Mouse (Mus musculus): ENCODE data around the gene Pgd. TPM values are rescaled to one million over a fixed set of nuclear protein-coding genes. Genes with fewer than 3 reads are reported as not detected.
"Not testable (repeated sequence)": the region's sequence is repeated elsewhere in the genome, so short reads cannot be mapped to it uniquely, and the experiment has no call there.

The Pgd gene
- polyA plus RNA-seq, 1 experiment from 2014 or later = 113 TPM

- Histone ChIP-seq H3K27ac (ENCODE audit: low read depth, low read length) (no peak overlapping the region), H3K9me3 (ENCODE audit: control insufficient read depth) (no peaks in the 10 kb centered on the region), H3K4me3 (ENCODE audit: low read depth, low read length) (no peak overlapping the region), H3K36me3 (ENCODE audit: control insufficient read depth, insufficient read depth) (no peaks in the 10 kb centered on the region), H3K9ac (ENCODE audit: low read depth, low read length) (no peak overlapping the region), H3K4me1 (replicated peaks; ENCODE audit: control insufficient read depth, insufficient read depth, low read length) (peaks cover 3% of the 10 kb centered on the region; the same call in 1 of the 2 replicates), H3K4me2 (replicated peaks; ENCODE audit: low read depth) (no peak overlapping the region), H3K27me3 (replicated peaks; ENCODE audit: control insufficient read depth, insufficient read depth, low read length) (no peaks in the 10 kb centered on the region)
- no peak for TF ChIP-seq CTCF (IDR thresholded peaks at IDR 0.05; ENCODE audit: low read depth)
- ATAC-seq = no peak
- 82% methylated on average over 5 of the region's 5 CpGs for WGBS
These were observed 5.5 kb upstream of the Pgd start for GRCm38 (mm10) chr4:149172083-149172482.

GRCm38 (mm10) chr4:149171581-149171981, 5.0 kb upstream of the Pgd start:
- Histone ChIP-seq H3K36me3 (ENCODE audit: control insufficient read depth, insufficient read depth) (no peaks in the 10 kb centered on the region), H3K4me3 (ENCODE audit: low read depth, low read length) (no peak overlapping the region), H3K4me2 (replicated peaks; ENCODE audit: low read depth) (no peak overlapping the region), H3K4me1 (replicated peaks; ENCODE audit: control insufficient read depth, insufficient read depth, low read length) (peaks cover 3% of the 10 kb centered on the region; the same call in 1 of the 2 replicates), H3K27me3 (replicated peaks; ENCODE audit: control insufficient read depth, insufficient read depth, low read length) (no peaks in the 10 kb centered on the region), H3K9ac (ENCODE audit: low read depth, low read length) (no peak overlapping the region), H3K27ac (ENCODE audit: low read depth, low read length) (peak overlapping the region; percentile 70), H3K9me3 (ENCODE audit: control insufficient read depth) (no peaks in the 10 kb centered on the region)
- TF ChIP-seq CTCF (IDR thresholded peaks at IDR 0.05; ENCODE audit: low read depth) = no peak
- 28% methylated on average over 5 of the region's 5 CpGs for WGBS
- ATAC-seq = no peak

- TF ChIP-seq CTCF (IDR thresholded peaks at IDR 0.05; ENCODE audit: low read depth) = no peak
- Histone ChIP-seq H3K4me2 (replicated peaks; ENCODE audit: low read depth) (peak overlapping the region; percentile 43), H3K9ac (ENCODE audit: low read depth, low read length) (no peak overlapping the region), H3K27me3 (replicated peaks; ENCODE audit: control insufficient read depth, insufficient read depth, low read length) (no peaks in the 10 kb centered on the region), H3K4me1 (replicated peaks; ENCODE audit: control insufficient read depth, insufficient read depth, low read length) (peaks cover 5% of the 10 kb centered on the region), H3K9me3 (ENCODE audit: control insufficient read depth) (no peaks in the 10 kb centered on the region), H3K27ac (ENCODE audit: low read depth, low read length) (peak overlapping the region; percentile 94), H3K4me3 (ENCODE audit: low read depth, low read length) (no peak overlapping the region), H3K36me3 (ENCODE audit: control insufficient read depth, insufficient read depth) (no peaks in the 10 kb centered on the region)
- peak; percentile 76 for ATAC-seq
- 24% methylated on average over 7 of the region's 7 CpGs for WGBS
These were observed 3.9 kb upstream of the Pgd start for GRCm38 (mm10) chr4:149170394-149170931.

- not testable (repeated sequence) for H3K9ac ChIP-seq (ENCODE audit: low read depth, low read length); H3K27me3 ChIP-seq (replicated peaks; ENCODE audit: control insufficient read depth, insufficient read depth, low read length); H3K4me1 ChIP-seq (replicated peaks; ENCODE audit: control insufficient read depth, insufficient read depth, low read length); H3K36me3 ChIP-seq (ENCODE audit: control insufficient read depth, insufficient read depth); H3K4me3 ChIP-seq (ENCODE audit: low read depth, low read length); H3K9me3 ChIP-seq (ENCODE audit: control insufficient read depth)
- Histone ChIP-seq H3K27ac (ENCODE audit: low read depth, low read length) (peak overlapping the region; percentile 94), H3K4me2 (replicated peaks; ENCODE audit: low read depth) (peak overlapping the region; percentile 43)
- 49% methylated on average over 7 of the region's 8 CpGs for WGBS
- ATAC-seq = peak; percentile 1; the same call in 1 of the 2 replicates
These were observed 3.4 kb upstream of the Pgd start for GRCm38 (mm10) chr4:149169926-149170325.

GRCm38 (mm10) chr4:149168016-149168415, 1.4 kb upstream of the Pgd start:
- peak overlapping the region; percentile 84 for H3K4me2 ChIP-seq (replicated peaks; ENCODE audit: low read depth)
- 31% methylated on average over 2 of the region's 2 CpGs for WGBS
- no peaks in the 10 kb centered on the region for H3K27me3 ChIP-seq (replicated peaks; ENCODE audit: control insufficient read depth, insufficient read depth, low read length)
- no peak for TF ChIP-seq CTCF (IDR thresholded peaks at IDR 0.05; ENCODE audit: low read depth)
- H3K4me3 ChIP-seq (ENCODE audit: low read depth, low read length) = peak overlapping the region; percentile 78; the same call in 1 of the 2 replicates
- H3K27ac ChIP-seq (ENCODE audit: low read depth, low read length) = 0 out of 2 replicates have a peak overlapping the region, but pooled peaks have one; percentile 80
- H3K9ac ChIP-seq (ENCODE audit: low read depth, low read length) = no peak overlapping the region
- H3K36me3 ChIP-seq (ENCODE audit: control insufficient read depth, insufficient read depth) = peaks cover 11% of the 10 kb centered on the region
- no peak for ATAC-seq
- peaks cover 11% of the 10 kb centered on the region for H3K4me1 ChIP-seq (replicated peaks; ENCODE audit: control insufficient read depth, insufficient read depth, low read length)
- H3K9me3 ChIP-seq (ENCODE audit: control insufficient read depth) = no peaks in the 10 kb centered on the region

DNA sequence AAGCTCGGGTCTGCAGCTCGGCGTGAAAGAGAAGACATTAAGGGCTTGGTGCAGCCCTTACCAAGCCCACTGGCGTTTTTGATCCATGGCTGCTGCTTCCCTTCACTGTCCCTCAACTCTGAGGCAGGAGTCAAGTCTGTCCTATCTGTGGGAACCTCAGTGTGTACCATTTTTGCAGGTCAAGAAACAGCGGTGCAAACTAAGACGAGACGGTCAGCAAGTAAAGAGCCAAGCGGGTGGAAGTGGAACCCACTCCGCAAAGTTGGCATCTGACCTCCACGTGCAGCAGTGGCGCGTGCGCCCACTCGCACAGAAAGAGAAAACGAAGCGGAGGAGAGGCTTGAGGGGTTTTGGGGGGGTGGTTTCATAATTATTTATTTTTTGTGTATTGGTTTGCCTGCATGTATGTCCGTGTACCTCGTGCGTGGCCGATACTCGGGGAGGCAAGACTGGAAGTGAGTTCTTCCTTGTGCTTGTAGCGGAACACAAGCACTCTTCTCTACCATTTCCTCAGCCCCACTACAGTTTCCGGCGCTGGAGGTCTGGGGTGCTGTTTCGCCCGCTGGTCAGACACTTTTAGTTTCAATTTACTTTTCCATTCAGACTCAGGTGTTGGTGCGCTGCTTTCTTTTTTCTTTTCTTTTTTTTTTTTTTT, 513 bp upstream of the Pgd start:
- Histone ChIP-seq H3K4me2 (replicated peaks; ENCODE audit: low read depth) (peak overlapping the region; percentile 84), H3K4me1 (replicated peaks; ENCODE audit: control insufficient read depth, insufficient read depth, low read length) (peaks cover 11% of the 10 kb centered on the region), H3K27ac (ENCODE audit: low read depth, low read length) (peak overlapping the region; percentile 80), H3K4me3 (ENCODE audit: low read depth, low read length) (peak overlapping the region; percentile 78), H3K9ac (ENCODE audit: low read depth, low read length) (peak overlapping the region; percentile 88), H3K9me3 (ENCODE audit: control insufficient read depth) (no peaks in the 10 kb centered on the region), H3K27me3 (replicated peaks; ENCODE audit: control insufficient read depth, insufficient read depth, low read length) (no peaks in the 10 kb centered on the region), H3K36me3 (ENCODE audit: control insufficient read depth, insufficient read depth) (peaks cover 19% of the 10 kb centered on the region)
- 0% methylated on average over 27 of the region's 27 CpGs for WGBS
- ATAC-seq = no peak
- no peak for TF ChIP-seq CTCF (IDR thresholded peaks at IDR 0.05; ENCODE audit: low read depth)
